Mouse (Mus musculus): ENCODE results near the gene Tmem121.

DNA sequence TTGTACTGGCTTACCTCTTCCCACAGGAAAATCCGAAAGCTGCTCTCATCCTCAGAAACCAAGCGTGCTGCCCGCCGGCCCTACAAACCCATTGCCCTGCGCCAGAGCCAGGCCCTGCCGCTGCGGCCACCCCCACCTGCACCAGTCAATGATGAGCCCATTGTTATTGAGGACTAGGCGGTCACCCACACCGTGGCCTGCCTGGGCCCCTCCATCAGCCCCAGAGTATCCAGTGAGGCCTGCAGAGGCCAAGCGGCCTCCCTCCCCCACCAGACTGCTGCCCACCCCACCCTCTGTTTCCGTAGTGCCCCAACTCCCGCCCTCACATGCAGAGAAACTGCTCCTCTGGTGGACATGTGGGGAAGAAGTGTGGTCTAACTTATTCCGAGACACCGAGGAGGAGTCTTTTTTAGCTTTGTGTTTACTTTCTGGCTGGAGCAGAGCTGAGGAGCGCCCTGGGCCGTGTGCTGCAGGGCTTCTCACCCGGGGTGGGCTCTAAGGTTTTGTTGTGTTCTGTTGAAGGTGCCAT, 49.2 kb upstream of the Tmem121 start:
- no peak for TF ChIP-seq CTCF (IDR thresholded peaks at IDR 0.05; ENCODE audit: control insufficient read depth, insufficient read depth, low read length)
- TF ChIP-seq POLR2A (IDR thresholded peaks at IDR 0.05; ENCODE audit: borderline replicate concordance, control insufficient read depth, low read depth, low read length) = no peak
